Mouse (Mus musculus) forebrain, postnatal 0 days (tissue): Measurements from ENCODE around the gene Cbl. TPM values are rescaled to one million over a fixed set of nuclear protein-coding genes. Genes with fewer than 3 reads are reported as not detected.

ENCODE experiments used
- ATAC-seq: fragments of 200-750 bp; cut with Nextera tagmentation; 2 replicates; pipeline ENCODE4 v1.8.0; 2017; ENCODE audit warnings: mild to moderate bottlenecking, moderate library complexity
- DNase-seq: peaks from one replicate; pipeline ENCODE4 v3.0.0-alpha.2; 2015
- H3K27ac ChIP-seq: fragments of 300-500 bp; sonication (generic); 2 replicates; pipeline ENCODE4 v1.5.1; 2014; ENCODE audit warnings: low read depth, mild to moderate bottlenecking, antibody characterized with exemption, low read length, moderate library complexity, mixed read lengths
- H3K27me3 ChIP-seq: fragments of 300-500 bp; sonication (generic); 2 replicates; pipeline ENCODE4 v1.6.1; 2014; ENCODE audit warnings: mild to moderate bottlenecking, low read length, mixed read lengths; ENCODE audit not compliant: insufficient read depth
- H3K36me3 ChIP-seq: fragments of 300-500 bp; sonication (generic); 2 replicates; pipeline ENCODE4 v1.6.1; 2014; ENCODE audit warnings: mild to moderate bottlenecking, moderate library complexity; ENCODE audit not compliant: insufficient read depth
- H3K4me1 ChIP-seq: fragments of 300-500 bp; sonication (generic); 2 replicates; pipeline ENCODE4 v1.6.1; 2014; ENCODE audit warnings: antibody characterized with exemption; ENCODE audit not compliant: insufficient read depth
- H3K4me2 ChIP-seq: fragments of 300-500 bp; sonication (generic); 2 replicates; pipeline ENCODE4 v1.6.1; 2014; ENCODE audit warnings: low read depth, mild to moderate bottlenecking, moderate library complexity
- H3K4me3 ChIP-seq: fragments of 300-500 bp; sonication (generic); 2 replicates; pipeline ENCODE4 v1.5.1; 2014; ENCODE audit warnings: low read depth, low read length, mixed read lengths
- H3K9ac ChIP-seq: fragments of 300-500 bp; sonication (generic); 2 replicates; pipeline ENCODE4 v1.6.1; 2014; ENCODE audit warnings: mild to moderate bottlenecking
- H3K9me3 ChIP-seq: fragments of 300-500 bp; sonication (generic); 2 replicates; pipeline ENCODE4 v1.6.1; 2016; ENCODE audit warnings: low read length
- CTCF ChIP-seq: sonication (generic); IDR thresholded peaks from 2 replicates; pipeline ENCODE4 v1.5.1; 2016; ENCODE audit warnings: antibody characterized with exemption, control low read depth, low read depth
- WGBS: fragments of 180-500 bp; shearing (Covaris S2); extraction: QIAGEN DNeasy Blood & Tissue Kit; methylation state at CpG from one replicate; pipeline ENCODE4 v1.1.7; 2014; 5-methylcytosine and 5-hydroxymethylcytosine counted together
- polyA plus RNA-seq: library from polyadenylated mRNA; unstranded; fragments of >200 nt; fragmentation: Nextera tagmentation; extraction: Ambion mirVana; gene quantifications from 2 replicates; pipeline ENCODE4 v1.2.1, GENCODE M21; 2015
- total RNA-seq: library from RNA; depleted of rRNA; stranded (reverse); fragments of >200 nt; gene quantifications from 2 replicates; pipeline ENCODE4 v1.2.3, GENCODE M21; 2014

Cbl gene
- total and polyA plus RNA-seq, 2 experiments from 2014 or later, result 14.4 to 24.4 TPM

GRCm38 (mm10) chr9:44200458-44200857, 33.4 kb downstream of the Cbl start:
- no peak overlapping the region for H3K9ac ChIP-seq
- H3K4me2 ChIP-seq, result no peak overlapping the region
- DNase-seq, result no peak
- no peak for ATAC-seq
- H3K27me3 ChIP-seq, result no peaks in the 10 kb centered on the region
- no peaks in the 10 kb centered on the region for H3K9me3 ChIP-seq
- H3K36me3 ChIP-seq, result peaks cover 17% of the 10 kb centered on the region
- 88% methylated on average over 3 of the region's 3 CpGs for WGBS
- no peak overlapping the region for H3K4me3 ChIP-seq
- no peak overlapping the region for H3K27ac ChIP-seq
- no peak for TF ChIP-seq CTCF
- no peaks in the 10 kb centered on the region for H3K4me1 ChIP-seq

GRCm38 (mm10) chr9:44199580-44199979, 34.3 kb downstream of the Cbl start:
- H3K4me1 ChIP-seq, result no peaks in the 10 kb centered on the region
- no peak overlapping the region for H3K27ac ChIP-seq
- H3K4me2 ChIP-seq, result no peak overlapping the region
- no peak overlapping the region for H3K9ac ChIP-seq
- no peaks in the 10 kb centered on the region for H3K27me3 ChIP-seq
- H3K4me3 ChIP-seq, result no peak overlapping the region
- H3K9me3 ChIP-seq, result no peaks in the 10 kb centered on the region
- H3K36me3 ChIP-seq, result peaks cover 17% of the 10 kb centered on the region
- no peak for DNase-seq
- no peak for ATAC-seq
- TF ChIP-seq CTCF, result no peak

GRCm38 (mm10) chr9:44199166-44199565, 34.7 kb downstream of the Cbl start:
- Histone ChIP-seq H3K36me3 (peaks cover 17% of the 10 kb centered on the region), H3K27ac (no peak overlapping the region), H3K9ac (no peak overlapping the region), H3K4me3 (no peak overlapping the region), H3K9me3 (no peaks in the 10 kb centered on the region), H3K4me1 (no peaks in the 10 kb centered on the region), H3K27me3 (no peaks in the 10 kb centered on the region), H3K4me2 (no peak overlapping the region)
- TF ChIP-seq CTCF, result no peak
- DNase-seq (no peak), ATAC-seq (no peak)
- 78% methylated on average over 3 of the region's 3 CpGs for WGBS

GRCm38 (mm10) chr9:44196354-44196753, 37.5 kb downstream of the Cbl start:
- Histone ChIP-seq H3K4me2 (no peak overlapping the region), H3K27me3 (no peaks in the 10 kb centered on the region), H3K4me1 (no peaks in the 10 kb centered on the region), H3K27ac (0 out of 2 replicates have a peak overlapping the region, but pooled peaks have one; percentile 1), H3K36me3 (peaks cover 17% of the 10 kb centered on the region), H3K9ac (no peak overlapping the region), H3K4me3 (no peak overlapping the region), H3K9me3 (no peaks in the 10 kb centered on the region)
- ATAC-seq, result no peak
- 95% methylated on average over 4 of the region's 4 CpGs for WGBS
- TF ChIP-seq CTCF, result no peak
- DNase-seq, result no peak

- no peaks in the 10 kb centered on the region for H3K9me3 ChIP-seq
- H3K4me1 ChIP-seq, result no peaks in the 10 kb centered on the region
- peaks cover 4% of the 10 kb centered on the region; the same call in 1 of the 2 replicates for H3K36me3 ChIP-seq
- WGBS, result 90% methylated on average over 1 of the region's 1 CpGs
- H3K27ac ChIP-seq, result no peak overlapping the region
- H3K4me2 ChIP-seq, result no peak overlapping the region
- no peak overlapping the region for H3K4me3 ChIP-seq
- TF ChIP-seq CTCF, result no peak
- no peak for DNase-seq
- ATAC-seq, result no peak
- H3K27me3 ChIP-seq, result no peaks in the 10 kb centered on the region
- no peak overlapping the region for H3K9ac ChIP-seq
Measured at GRCm38 (mm10) chr9:44194000-44194399, 39.8 kb downstream of the Cbl start.

GRCm38 (mm10) chr9:44192794-44193193, 41.1 kb downstream of the Cbl start:
- Histone ChIP-seq H3K27ac (no peak overlapping the region), H3K4me1 (no peaks in the 10 kb centered on the region), H3K27me3 (no peaks in the 10 kb centered on the region), H3K36me3 (no peaks in the 10 kb centered on the region), H3K9me3 (no peaks in the 10 kb centered on the region), H3K9ac (no peak overlapping the region), H3K4me3 (no peak overlapping the region), H3K4me2 (no peak overlapping the region)
- no peak for TF ChIP-seq CTCF
- ATAC-seq, result no peak
- no peak for DNase-seq
- WGBS, result 91% methylated on average over 5 of the region's 5 CpGs

GRCm38 (mm10) chr9:44192312-44192711, 41.5 kb downstream of the Cbl start:
- H3K27ac ChIP-seq, result no peak overlapping the region
- H3K4me2 ChIP-seq, result no peak overlapping the region
- TF ChIP-seq CTCF, result no peak
- DNase-seq (no peak), ATAC-seq (no peak)
- 89% methylated on average over 3 of the region's 3 CpGs for WGBS
- H3K4me1 ChIP-seq, result no peaks in the 10 kb centered on the region
- no peak overlapping the region for H3K9ac ChIP-seq
- H3K27me3 ChIP-seq, result no peaks in the 10 kb centered on the region
- no peaks in the 10 kb centered on the region for H3K9me3 ChIP-seq
- no peak overlapping the region for H3K4me3 ChIP-seq
- no peaks in the 10 kb centered on the region for H3K36me3 ChIP-seq

GRCm38 (mm10) chr9:44191166-44191565, 42.7 kb downstream of the Cbl start:
- H3K4me3 ChIP-seq, result no peak overlapping the region
- ATAC-seq, result no peak

More at GRCm38 (mm10) chr9:44191166-44191565, 42.7 kb downstream of the Cbl start:
- Histone ChIP-seq H3K9ac (no peak overlapping the region), H3K4me1 (no peaks in the 10 kb centered on the region), H3K27me3 (no peaks in the 10 kb centered on the region), H3K27ac (no peak overlapping the region), H3K36me3 (no peaks in the 10 kb centered on the region), H3K4me2 (no peak overlapping the region), H3K9me3 (no peaks in the 10 kb centered on the region)
- no peak for DNase-seq
- TF ChIP-seq CTCF, result no peak
- WGBS, result 65% methylated on average over 3 of the region's 3 CpGs
